Mouse (Mus musculus) CH12.LX (cell line): ENCODE data around the gene Ldlrad1.

Source experiments
- BHLHE40 ChIP-seq: IDR thresholded peaks from 2 replicates; pipeline ENCODE4 v1.6.1; 2011; ENCODE audit warnings: mild to moderate bottlenecking, low read depth, low read length, improper control_type of control experiment
- CTCF ChIP-seq, 2 experiments: IDR thresholded peaks in 1 of 2; conservative IDR thresholded peaks in 1 of 2; 2 replicates each; pipeline ENCODE4 v1.5.1; 2011 to 2012; ENCODE audit warnings: low read depth in 2 of 2, low read length in 2 of 2, improper control_type of control experiment in 1 of 2, inconsistent platforms in 1 of 2, mild to moderate bottlenecking in 1 of 2, moderate library complexity in 1 of 2
- EP300 ChIP-seq: IDR thresholded peaks from 2 replicates; pipeline ENCODE4 v1.6.1; 2011; ENCODE audit warnings: low read length, improper control_type of control experiment
- IRF4 ChIP-seq: IDR thresholded peaks from 2 replicates; pipeline ENCODE4 v1.6.1; 2014; ENCODE audit warnings: low read depth, mild to moderate bottlenecking, inconsistent platforms, low read length, improper control_type of control experiment
- JUND ChIP-seq: conservative IDR thresholded peaks from 2 replicates; pipeline ENCODE4 v1.6.1; 2011; ENCODE audit warnings: low read depth, low read length, improper control_type of control experiment
- MAZ ChIP-seq: IDR thresholded peaks from 2 replicates; pipeline ENCODE4 v1.6.1; 2012; ENCODE audit warnings: low read depth, mild to moderate bottlenecking, inconsistent platforms, low read length, improper control_type of control experiment, moderate library complexity
- MEF2A ChIP-seq: IDR thresholded peaks from 2 replicates; pipeline ENCODE4 v1.6.1; 2014; ENCODE audit warnings: low read depth, mild to moderate bottlenecking, inconsistent platforms, low read length, improper control_type of control experiment, borderline replicate concordance
- POLR2A ChIP-seq: IDR thresholded peaks from 2 replicates; pipeline ENCODE4 v1.6.1; 2011; ENCODE audit warnings: low read depth, mild to moderate bottlenecking, improper control_type of control experiment, low read length
- POLR2AphosphoS2 ChIP-seq: IDR thresholded peaks from 2 replicates; pipeline ENCODE4 v1.6.1; 2011; ENCODE audit warnings: low read depth, low read length, improper control_type of control experiment
- TCF12 ChIP-seq: IDR thresholded peaks from 2 replicates; pipeline ENCODE4 v1.6.1; 2014; ENCODE audit warnings: low read depth, mild to moderate bottlenecking, inconsistent platforms, low read length, improper control_type of control experiment
- ZC3H11A ChIP-seq: IDR thresholded peaks from 2 replicates; pipeline ENCODE4 v1.6.1; 2012; ENCODE audit warnings: low read depth, mild to moderate bottlenecking, inconsistent platforms, low read length, improper control_type of control experiment

DNA sequence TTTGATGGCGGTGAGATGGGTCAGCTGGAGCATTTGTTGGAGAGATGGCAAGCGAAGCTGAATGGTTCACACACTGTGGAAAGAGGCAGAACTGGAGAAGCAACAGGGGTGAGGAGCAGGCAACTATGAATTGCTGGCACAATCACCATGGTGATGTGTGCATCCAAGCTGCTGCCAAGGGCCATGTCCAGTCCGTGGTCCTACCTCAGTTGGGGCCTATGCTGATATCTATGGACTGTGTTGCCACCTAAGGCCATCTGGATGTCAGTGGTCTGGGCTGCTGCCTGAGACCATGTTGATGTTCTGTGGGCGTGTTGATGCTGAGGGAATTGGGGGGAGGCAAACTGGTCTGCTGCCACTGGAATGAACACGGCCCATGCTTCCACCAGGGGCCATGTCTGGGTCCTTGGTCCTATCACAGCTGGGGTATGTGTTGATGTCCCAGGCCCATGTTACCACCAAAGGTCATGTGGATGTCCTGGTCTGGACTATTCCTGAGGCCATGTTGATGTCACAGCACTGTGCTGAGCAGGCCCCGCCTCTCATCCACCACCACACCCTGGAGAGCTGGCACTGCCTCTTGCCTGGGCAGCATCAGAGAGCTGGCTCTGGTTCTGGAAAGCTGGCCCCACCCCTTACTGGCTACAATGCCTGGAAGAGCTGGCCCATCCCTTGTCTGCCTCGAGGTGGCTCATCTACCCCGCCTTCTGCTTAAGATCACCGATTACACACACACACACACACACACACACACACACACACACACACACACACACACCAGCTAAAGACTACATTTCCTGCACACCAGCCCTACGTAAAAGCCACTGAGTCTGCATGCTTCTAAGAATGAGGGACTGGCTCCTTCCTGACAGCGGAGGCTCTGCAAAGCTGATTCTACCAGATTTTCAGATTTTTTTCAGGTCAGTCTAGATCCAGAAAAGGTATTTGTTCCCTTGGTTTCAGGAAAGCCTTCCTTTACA lies 14.5 kb downstream of the Ldlrad1 start:
- no peak for TF ChIP-seq EP300
- no peak for TF ChIP-seq POLR2AphosphoS2
- no peak for TF ChIP-seq CTCF (conservative IDR thresholded peaks at IDR 0.05 in 1 of 2, IDR thresholded peaks at IDR 0.05 in 1 of 2; ENCODE audit: low read depth in 2 of 2, low read length in 2 of 2)
- no peak for TF ChIP-seq TCF12
- TF ChIP-seq POLR2A: no peak
- no peak for TF ChIP-seq IRF4
- TF ChIP-seq MAZ: no peak
- no peak for TF ChIP-seq MEF2A
- TF ChIP-seq ZC3H11A: no peak
- TF ChIP-seq JUND: no peak
- no peak for TF ChIP-seq BHLHE40
